Mouse (Mus musculus) cerebellum, adult 9-10 months (tissue): ENCODE measurements around the gene Grid2ip.

ENCODE experiments used
- DNase-seq: peaks from one replicate; pipeline ENCODE4 v3.0.0; 2022

Gene Grid2ip

DNA sequence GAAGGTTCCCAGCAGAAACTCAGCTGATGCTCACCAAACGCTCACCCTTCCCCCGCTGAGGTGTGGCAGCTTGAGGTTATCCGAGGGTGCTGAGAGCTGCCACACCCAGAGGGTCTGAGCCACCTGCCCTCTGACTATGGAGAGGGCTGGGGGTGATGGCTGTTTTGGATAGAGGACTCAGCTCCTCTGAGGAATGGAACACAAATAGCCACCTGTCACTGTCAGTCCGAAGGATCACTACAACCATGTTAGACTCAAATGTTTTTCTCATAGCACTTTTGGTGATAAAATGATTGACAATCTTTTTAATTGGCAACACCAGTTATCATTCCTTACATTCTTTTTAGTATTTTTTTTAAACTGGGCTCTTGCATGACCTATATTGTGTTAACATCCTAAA lies 64.3 kb downstream of the Grid2ip start:
- no peak for DNase-seq

DNA sequence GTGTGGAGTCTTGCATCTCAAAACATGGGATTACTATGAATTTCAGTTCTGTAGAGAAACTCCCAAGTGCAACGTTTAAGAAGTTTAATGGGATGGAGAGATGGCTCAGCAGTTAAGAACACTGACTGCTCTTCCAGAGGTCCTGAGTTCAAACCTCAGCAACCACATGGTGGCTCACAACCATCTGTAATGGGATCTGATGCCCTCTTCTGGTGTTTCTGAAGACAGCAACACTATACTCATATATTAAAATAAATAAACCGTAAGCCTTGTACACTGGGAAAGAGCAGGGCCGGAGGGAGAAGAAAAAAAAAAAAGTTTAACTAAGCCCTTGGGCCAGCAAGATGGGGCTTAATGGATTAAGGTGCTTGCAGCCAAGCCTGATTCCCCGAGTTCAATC lies 65.9 kb downstream of the Grid2ip start:
- DNase-seq, result no peak

DNA sequence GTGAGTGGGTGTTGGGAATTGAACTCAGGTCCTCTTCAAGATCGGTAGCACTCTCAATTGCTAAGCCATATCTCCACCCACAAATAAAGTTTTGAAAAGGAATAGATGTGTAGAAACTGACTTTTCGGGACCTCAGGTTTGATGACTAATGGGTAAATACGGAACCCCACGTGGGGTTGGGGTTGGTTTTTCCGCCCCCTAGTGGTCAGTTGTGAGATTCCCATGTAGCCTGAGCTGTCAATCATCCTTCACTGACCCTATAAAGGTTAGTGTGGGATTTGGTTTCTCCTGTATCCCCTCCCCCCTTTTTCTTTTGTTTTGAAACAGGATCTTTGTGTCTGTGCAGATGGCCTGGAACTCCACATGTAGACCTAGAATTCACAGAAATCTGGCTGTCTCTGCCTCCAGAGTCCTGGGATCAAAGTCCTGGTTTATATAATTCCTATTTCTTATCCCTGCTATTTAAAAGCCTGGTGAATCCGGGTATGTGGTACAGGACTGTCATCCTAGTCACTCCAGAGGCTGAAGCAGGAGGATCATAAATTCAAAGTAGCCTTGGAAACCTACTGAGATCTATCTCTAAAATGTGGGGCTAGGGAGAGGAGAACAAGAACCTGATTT lies 66.9 kb downstream of the Grid2ip start:
- peak; percentile 62 for DNase-seq

DNA sequence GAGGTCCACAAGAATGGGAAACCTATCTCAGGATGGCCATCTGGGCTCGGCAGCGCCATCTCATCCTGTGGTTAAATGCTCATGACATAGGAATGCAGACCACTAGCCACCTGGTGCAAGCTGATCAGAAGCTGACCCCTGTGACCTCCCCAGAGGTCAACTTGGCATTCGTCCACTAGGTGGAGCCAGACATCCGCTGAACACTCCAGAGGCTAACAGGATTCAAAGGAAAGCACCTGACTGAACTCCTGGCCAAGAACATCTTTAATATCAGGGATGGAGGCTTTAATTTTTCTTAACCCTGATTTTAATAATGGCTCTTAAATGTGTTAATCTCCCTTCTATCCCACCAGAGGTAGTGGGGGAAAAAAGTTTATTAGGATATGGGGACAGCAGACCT lies 77.3 kb downstream of the Grid2ip start:
- DNase-seq, result peak; percentile 38

DNA sequence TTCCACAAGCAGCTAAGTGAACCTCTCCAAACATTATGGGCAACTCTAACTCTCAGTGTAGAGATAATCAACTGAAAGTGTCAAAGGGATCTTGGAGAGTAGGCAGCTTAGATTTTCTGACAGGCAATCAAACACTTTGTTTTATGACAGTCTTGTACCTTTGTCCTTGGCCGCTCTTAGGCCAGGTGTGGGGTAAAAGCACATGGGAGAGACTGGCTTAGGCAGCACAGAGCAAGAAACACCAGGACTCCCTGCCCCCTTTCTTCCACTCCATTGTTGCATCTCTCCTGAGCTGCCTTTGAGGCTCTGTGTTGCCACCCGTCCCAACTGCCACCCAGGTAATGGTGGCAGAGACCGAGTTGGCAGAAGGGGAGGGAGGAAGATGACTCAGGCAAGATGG lies 84.2 kb downstream of the Grid2ip start:
- DNase-seq, result no peak

DNA sequence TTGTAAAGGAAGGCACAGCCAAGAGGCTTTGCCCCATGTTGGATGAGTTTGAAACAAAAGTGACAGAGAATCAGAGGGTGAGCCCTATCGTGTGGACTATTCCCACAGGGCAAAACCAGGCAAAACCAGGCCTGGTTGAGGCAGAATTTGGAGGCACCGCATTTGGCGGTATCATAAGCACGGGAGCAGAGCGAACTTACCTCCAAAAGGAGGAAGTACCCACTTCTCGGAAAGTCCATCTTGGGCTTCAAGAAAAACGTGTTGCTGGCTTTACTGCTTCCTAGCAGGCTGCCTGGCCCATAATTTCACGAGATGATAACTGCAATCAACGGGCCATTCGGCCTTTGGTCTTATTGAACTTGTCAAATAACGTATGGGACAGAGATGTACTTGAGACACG lies 84.6 kb downstream of the Grid2ip start:
- no peak for DNase-seq
